Mouse (Mus musculus) heart, embryonic 14.5 days (tissue): ENCODE results near the gene Bbs1. TPM values are rescaled to one million over a fixed set of nuclear protein-coding genes. Genes with fewer than 3 reads are reported as not detected.

Source experiments
- ATAC-seq: fragments of 200-750 bp; cut with Nextera tagmentation; 2 replicates; pipeline ENCODE4 v1.8.0; 2017; ENCODE audit warnings: low read depth, moderate TSS enrichment; ENCODE audit not compliant: insufficient number of reproducible peaks, insufficient read depth, low FRiP score
- H3K27ac ChIP-seq, 2 experiments: fragments of 200-500 bp in 1 of 2; fragments of 300-500 bp in 1 of 2; sonication (generic) in 1 of 2; replicated peaks in 1 of 2; 2 replicates each; pipeline ENCODE4 v1.5.1; 2012 to 2014; ENCODE audit warnings: low read depth in 2 of 2, low read length in 2 of 2, control low read depth in 1 of 2, mild to moderate bottlenecking in 1 of 2, mixed read lengths in 1 of 2; ENCODE audit not compliant: control insufficient read depth in 1 of 2, insufficient read depth in 1 of 2
- H3K27me3 ChIP-seq: fragments of 300-500 bp; sonication (generic); 2 replicates; pipeline ENCODE4 v1.6.1; 2014; ENCODE audit warnings: mild to moderate bottlenecking, low read length, control low read depth; ENCODE audit not compliant: control insufficient read depth, insufficient read depth
- H3K36me3 ChIP-seq: fragments of 300-500 bp; sonication (generic); 2 replicates; pipeline ENCODE4 v1.6.1; 2014; ENCODE audit warnings: mild to moderate bottlenecking, control low read depth, low read length, mixed read lengths; ENCODE audit not compliant: control insufficient read depth, insufficient read depth
- H3K4me1 ChIP-seq, 2 experiments: fragments of 200-500 bp in 1 of 2; fragments of 300-500 bp in 1 of 2; sonication (generic) in 1 of 2; 2 replicates each; pipeline ENCODE4 v1.6.1; 2012 to 2014; ENCODE audit warnings: low read length in 2 of 2, control low read depth in 1 of 2, mixed read lengths in 1 of 2; ENCODE audit not compliant: control insufficient read depth in 2 of 2, insufficient read depth in 2 of 2
- H3K4me2 ChIP-seq: fragments of 300-500 bp; sonication (generic); 2 replicates; pipeline ENCODE4 v1.6.1; 2014; ENCODE audit warnings: mild to moderate bottlenecking, low read length
- H3K4me3 ChIP-seq, 2 experiments: fragments of 200-500 bp in 1 of 2; fragments of 300-500 bp in 1 of 2; sonication (generic) in 1 of 2; 2 replicates each; pipeline ENCODE4 v1.5.1; 2012 to 2014; ENCODE audit warnings: low read length in 2 of 2, mild to moderate bottlenecking in 2 of 2, control low read depth in 1 of 2, low read depth in 1 of 2, moderate library complexity in 1 of 2; ENCODE audit not compliant: control insufficient read depth in 1 of 2, insufficient read depth in 1 of 2
- H3K9ac ChIP-seq: fragments of 300-500 bp; sonication (generic); 2 replicates; pipeline ENCODE4 v1.6.1; 2014; ENCODE audit warnings: mild to moderate bottlenecking, low read length
- H3K9me3 ChIP-seq: fragments of 300-500 bp; sonication (generic); 2 replicates; pipeline ENCODE4 v1.6.1; 2016; ENCODE audit warnings: low read length, control low read depth; ENCODE audit not compliant: control insufficient read depth
- WGBS: fragments of 180-500 bp; shearing (Covaris S2); extraction: QIAGEN DNeasy Blood & Tissue Kit; methylation state at CpG from one replicate; pipeline ENCODE4 v1.1.7; 2014; 5-methylcytosine and 5-hydroxymethylcytosine counted together
- polyA plus RNA-seq: library from polyadenylated mRNA; unstranded; fragments of >200 nt; fragmentation: Nextera tagmentation; extraction: Ambion mirVana; gene quantifications from 2 replicates; pipeline ENCODE4 v1.2.1, GENCODE M21; 2014

Bbs1 gene
- polyA plus RNA-seq, 1 experiment from 2014 or later, result 2.4 TPM

DNA sequence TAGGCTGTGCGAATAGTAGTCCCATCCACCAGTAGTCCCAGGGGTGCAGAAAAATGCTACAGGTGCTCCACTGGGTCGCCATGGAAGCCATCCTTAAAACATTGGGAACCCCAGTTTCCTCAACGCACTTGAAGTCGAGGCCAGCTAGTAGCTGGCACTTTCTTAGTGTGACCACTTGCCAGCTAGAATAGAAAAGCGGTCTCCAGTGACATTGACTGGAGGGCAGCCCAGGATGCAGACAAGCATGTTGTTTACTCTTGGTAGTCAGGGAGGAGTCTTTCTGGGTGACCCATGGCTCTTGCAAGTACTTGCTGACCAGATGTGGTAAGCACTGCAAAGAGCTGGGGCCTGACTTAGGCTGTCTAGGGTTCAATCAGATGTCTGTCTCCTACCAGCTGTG, 22.4 kb upstream of the Bbs1 start:
- H3K9ac ChIP-seq, result peak overlapping the region; percentile 74
- H3K36me3 ChIP-seq, result peaks cover 18% of the 10 kb centered on the region
- WGBS, result 65% methylated on average over 5 of the region's 5 CpGs
- H3K27ac ChIP-seq, result peak overlapping the region in 1 of 2 experiments; percentile 34; a peak in 1 of 4 replicates
- H3K4me2 ChIP-seq, result peak overlapping the region; percentile 66
- peak overlapping the region in 1 of 2 experiments; percentile 64; a peak in 1 of 4 replicates for H3K4me3 ChIP-seq
- 0 out of 2 replicates have a peak, but pooled peaks cover 2% of the 10 kb centered on the region for H3K27me3 ChIP-seq
- no peaks in the 10 kb centered on the region for H3K9me3 ChIP-seq
- peaks cover 8 to 12% of the 10 kb centered on the region in 2 experiments for H3K4me1 ChIP-seq
- no peak for ATAC-seq

DNA sequence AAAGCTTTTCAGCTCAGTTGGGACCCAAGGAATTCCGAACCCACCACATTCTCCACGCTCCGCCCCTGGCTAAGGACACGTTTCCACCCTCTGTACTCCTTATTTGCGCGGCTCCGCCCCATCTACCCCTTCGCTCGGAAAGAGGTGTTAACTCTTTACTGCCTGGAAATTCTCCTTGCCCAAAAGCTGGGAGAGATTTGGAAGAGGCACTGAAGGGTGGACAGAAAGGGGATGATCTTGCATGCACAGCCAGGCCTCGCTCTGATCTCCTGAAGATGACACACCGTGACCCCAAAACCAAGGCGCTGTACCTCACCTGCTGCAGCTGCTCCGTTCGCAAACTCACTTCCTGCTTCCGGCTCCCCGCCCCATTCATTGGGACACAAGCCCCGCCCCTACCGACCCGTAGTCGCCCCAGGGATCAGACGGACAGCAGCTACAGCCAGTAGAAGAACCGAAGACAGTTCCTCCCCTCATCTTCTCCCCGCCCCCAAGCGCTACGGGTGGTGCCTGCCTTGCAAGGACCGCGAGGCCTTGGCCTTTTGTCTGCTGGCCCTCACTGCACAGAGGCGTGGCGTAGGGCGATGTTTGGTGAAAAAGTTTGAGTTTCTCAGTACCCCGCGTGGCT, 21.6 kb upstream of the Bbs1 start, which contains the start of gene Dpp3:
Dpp3 (minus strand) TSS at position 384 of the 628 bp plus-strand sequence.
- ATAC-seq, result peak; percentile 98
- Histone ChIP-seq H3K4me1 (peaks cover 8 to 12% of the 10 kb centered on the region in 2 experiments), H3K9ac (peak within 1 kb of the TSS; percentile 74), H3K27me3 (no peaks in the 10 kb centered on the region), H3K36me3 (peaks cover 26% of the 10 kb centered on the region), H3K27ac (peak within 1 kb of the TSS; percentile 22 to 34; a peak in 2 of 4 replicates), H3K9me3 (no peaks in the 10 kb centered on the region), H3K4me2 (peak within 1 kb of the TSS; percentile 66), H3K4me3 (peak within 1 kb of the TSS; percentile 64 to 82)
- 1% methylated on average over 32 of the region's 32 CpGs for WGBS

DNA sequence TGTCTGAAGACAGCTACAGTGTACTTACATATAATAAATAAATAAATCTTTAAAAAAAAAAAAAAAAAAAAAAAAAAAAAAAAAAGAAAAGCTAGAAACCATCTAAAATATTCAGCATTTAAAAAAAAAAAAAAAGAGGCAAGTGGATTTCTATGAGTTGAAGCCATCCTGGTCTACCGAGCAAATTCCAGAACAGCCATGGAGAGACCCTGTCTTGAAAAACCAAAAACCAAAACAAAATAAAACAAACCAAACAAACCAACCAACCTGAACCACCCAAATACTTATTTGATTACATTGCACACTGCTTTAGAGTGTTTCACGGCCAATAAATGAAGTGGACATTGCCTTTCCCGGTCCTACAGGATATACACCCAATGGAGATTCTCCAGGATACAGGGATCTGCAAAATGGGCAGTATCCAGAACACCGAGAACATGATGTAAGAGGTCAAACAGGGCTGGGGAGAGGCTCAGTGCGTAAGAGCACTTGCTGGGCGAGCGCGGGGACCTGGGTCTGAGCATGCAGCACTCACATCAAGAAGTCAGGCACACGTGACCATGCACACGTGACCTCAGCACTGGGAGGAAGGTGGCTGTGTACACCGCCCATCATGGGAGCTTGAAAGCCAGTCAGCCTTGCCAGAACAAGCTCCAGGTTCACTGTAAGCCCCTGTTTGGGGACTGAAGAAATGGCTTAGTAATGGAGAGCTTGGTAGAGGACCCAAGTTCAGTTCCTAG, 18.9 kb upstream of the Bbs1 start:
- no peak overlapping the region for H3K4me2 ChIP-seq
- H3K27ac ChIP-seq, result no peak overlapping the region
- peaks cover 53% of the 10 kb centered on the region for H3K36me3 ChIP-seq
- H3K4me3 ChIP-seq, result no peak overlapping the region
- no peak overlapping the region for H3K9ac ChIP-seq
- ATAC-seq, result no peak
- WGBS, result 96% methylated on average over 11 of the region's 11 CpGs
- peaks cover 8 to 12% of the 10 kb centered on the region in 2 experiments for H3K4me1 ChIP-seq
- no peaks in the 10 kb centered on the region for H3K27me3 ChIP-seq
- H3K9me3 ChIP-seq, result no peaks in the 10 kb centered on the region

DNA sequence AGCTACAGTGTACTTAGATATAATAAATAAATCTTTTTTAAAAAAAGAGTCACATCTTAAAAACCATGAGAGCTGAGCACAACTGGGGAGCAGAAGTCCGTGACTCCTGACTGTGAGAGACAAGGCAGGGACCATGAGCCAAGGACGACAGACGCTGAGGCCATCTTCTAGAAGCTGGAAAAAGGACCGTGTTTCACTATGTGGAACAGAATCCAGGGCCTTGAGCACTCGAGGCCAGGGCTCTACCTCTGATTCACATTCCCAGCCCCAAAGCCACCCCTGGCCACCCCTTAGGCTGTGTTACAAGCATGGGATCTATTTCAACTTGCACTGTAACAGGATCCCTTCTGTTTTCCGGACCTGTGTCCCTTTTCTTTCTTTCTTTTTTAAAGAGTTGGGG, 13.2 kb upstream of the Bbs1 start:
- H3K27me3 ChIP-seq, result no peaks in the 10 kb centered on the region
- no peak overlapping the region for H3K9ac ChIP-seq
- no peak for ATAC-seq
- 85% methylated on average over 6 of the region's 6 CpGs for WGBS
- peaks cover 96% of the 10 kb centered on the region for H3K36me3 ChIP-seq
- no peaks in the 10 kb centered on the region for H3K9me3 ChIP-seq
- no peak overlapping the region for H3K4me3 ChIP-seq
- no peaks in the 10 kb centered on the region for H3K4me1 ChIP-seq
- no peak overlapping the region for H3K4me2 ChIP-seq
- no peak overlapping the region for H3K27ac ChIP-seq

DNA sequence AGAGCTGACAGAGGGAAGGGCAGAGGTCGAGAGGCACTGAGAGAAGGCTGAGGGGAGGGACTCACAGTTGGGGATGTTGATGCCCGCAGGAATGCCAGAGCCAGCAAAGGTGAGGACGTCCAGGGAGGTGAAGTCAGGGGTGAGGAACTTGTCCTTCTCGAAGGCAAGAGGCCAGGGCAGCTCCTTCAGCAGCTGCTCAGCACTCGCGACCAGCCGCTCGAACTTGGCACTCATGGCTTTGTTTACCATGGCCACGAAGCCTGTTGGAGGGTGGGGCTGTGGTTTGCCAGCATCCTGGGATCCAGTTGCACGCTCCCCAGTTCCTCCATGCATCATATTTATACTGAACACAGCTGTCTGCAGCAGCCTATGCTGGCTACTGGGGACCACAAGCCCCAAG, 10.4 kb upstream of the Bbs1 start:
- H3K36me3 ChIP-seq, result peaks cover 99% of the 10 kb centered on the region
- ATAC-seq, result no peak
- WGBS, result 84% methylated on average over 10 of the region's 10 CpGs
- H3K9ac ChIP-seq, result no peak overlapping the region
- H3K9me3 ChIP-seq, result no peaks in the 10 kb centered on the region
- H3K27me3 ChIP-seq, result no peaks in the 10 kb centered on the region
- no peak overlapping the region for H3K4me3 ChIP-seq
- H3K27ac ChIP-seq, result no peak overlapping the region
- H3K4me1 ChIP-seq, result no peaks in the 10 kb centered on the region
- no peak overlapping the region for H3K4me2 ChIP-seq

DNA sequence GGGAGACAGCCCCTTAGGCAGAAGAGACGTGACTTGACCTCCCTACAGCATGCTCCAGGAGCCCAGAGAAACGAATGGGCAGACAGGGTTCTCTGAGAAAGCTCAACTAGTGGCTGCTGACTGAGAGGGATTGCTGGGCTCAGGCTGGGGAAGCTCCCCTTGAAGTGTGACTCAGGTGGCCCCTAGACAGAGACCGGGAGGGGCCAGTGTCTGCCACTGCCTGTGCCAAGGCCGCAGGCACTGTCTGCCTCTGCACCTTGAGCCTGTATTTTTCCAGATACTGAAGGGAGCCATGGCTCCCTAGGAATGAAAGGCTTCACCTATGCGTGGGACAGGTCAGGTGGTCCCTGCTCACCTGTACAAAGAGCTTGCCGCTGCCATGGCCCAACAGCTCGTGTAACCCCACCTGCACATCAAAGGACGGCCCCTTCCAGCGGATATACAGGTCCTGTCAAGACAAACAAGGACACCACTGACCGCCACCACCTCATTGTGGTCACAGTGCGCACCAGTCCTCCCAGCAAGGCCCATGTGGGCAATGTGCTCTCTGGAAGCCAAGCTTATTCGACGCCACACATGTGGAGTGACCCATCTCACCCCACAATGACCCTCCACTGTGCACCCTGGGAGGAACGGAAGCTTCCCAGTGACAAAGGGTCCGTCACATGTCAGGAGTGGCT, 9.6 kb upstream of the Bbs1 start:
- Histone ChIP-seq H3K4me2 (no peak overlapping the region), H3K4me3 (no peak overlapping the region), H3K9me3 (no peaks in the 10 kb centered on the region), H3K36me3 (peaks cover 99% of the 10 kb centered on the region), H3K27me3 (no peaks in the 10 kb centered on the region), H3K4me1 (no peaks in the 10 kb centered on the region), H3K9ac (no peak overlapping the region), H3K27ac (no peak overlapping the region)
- no peak for ATAC-seq
- WGBS, result 94% methylated on average over 15 of the region's 15 CpGs

DNA sequence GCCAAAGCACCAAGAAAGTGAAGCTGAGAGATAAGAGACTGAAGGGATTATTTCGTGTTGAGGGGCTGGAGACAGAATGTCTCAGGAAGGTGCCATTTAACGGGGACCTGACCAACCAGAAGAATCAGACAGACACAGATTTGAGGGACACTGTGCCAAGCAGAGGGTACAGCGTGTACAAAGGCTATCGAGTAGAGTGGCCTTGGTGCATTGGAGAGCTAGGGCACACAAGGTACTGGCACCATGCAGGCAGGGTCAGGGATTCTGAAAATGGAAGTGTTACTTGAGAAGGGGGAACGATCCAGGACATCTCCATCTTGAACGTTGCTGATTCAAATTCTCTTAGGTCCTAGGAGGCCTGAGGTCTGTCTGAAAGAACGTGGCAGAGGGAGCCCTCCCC, 2.9 kb upstream of the Bbs1 start:
- H3K4me2 ChIP-seq, result no peak overlapping the region
- WGBS, result 83% methylated on average over 7 of the region's 7 CpGs
- no peak overlapping the region for H3K4me3 ChIP-seq
- 0 out of 4 replicates have a peak, but pooled peaks cover 0 to 2% of the 10 kb centered on the region in 2 experiments for H3K4me1 ChIP-seq
- ATAC-seq, result no peak
- H3K9me3 ChIP-seq, result no peaks in the 10 kb centered on the region
- no peak overlapping the region for H3K27ac ChIP-seq
- no peak overlapping the region for H3K9ac ChIP-seq
- H3K36me3 ChIP-seq, result peaks cover 70% of the 10 kb centered on the region
- no peaks in the 10 kb centered on the region for H3K27me3 ChIP-seq
